Mouse (Mus musculus): Measurements from ENCODE around the gene Olfr729. TPM values are rescaled to one million over a fixed set of nuclear protein-coding genes. Genes with fewer than 3 reads are reported as not detected.

Gene Olfr729
- not detected for polyA plus RNA-seq (2015; fragmentation: Illumina TruSeq; extraction: RNeasy Lipid Tissue Mini Kit (QIAGEN cat#74804); ENCODE audit: low read depth, low replicate concordance)

GRCm38 (mm10) chr14:50152810-50153209 lies at the start of gene Olfr729:
Gene Olfr729 (minus strand): TSS chr14:50152910.

GRCm38 (mm10) chr14:50188098-50188497 lies 35.4 kb upstream of the Olfr729 start, which contains the start of gene Olfr730:
Gene Olfr730 (minus strand): TSS chr14:50188198.

GRCm38 (mm10) chr14:50142580-50142979 lies 10.1 kb downstream of the Olfr729 start, which contains the start of gene Olfr728:
Gene Olfr728 (minus strand): TSS chr14:50142680.

GRCm38 (mm10) chr14:50122886-50123285 lies 29.8 kb downstream of the Olfr729 start, which contains the start of gene Olfr727:
Gene Olfr727 (plus strand): TSS chr14:50123186.

Other genes with a start within 250 kb of the Olfr729 start
- gene Olfr723, start 221.1 kb downstream of the Olfr729 start, polyA plus RNA-seq (2015; fragmentation: Illumina TruSeq; extraction: RNeasy Lipid Tissue Mini Kit (QIAGEN cat#74804); ENCODE audit: low read depth, low replicate concordance), result not detected
- gene Olfr724, start 189.6 kb downstream of the Olfr729 start, polyA plus RNA-seq (2015; fragmentation: Illumina TruSeq; extraction: RNeasy Lipid Tissue Mini Kit (QIAGEN cat#74804); ENCODE audit: low read depth, low replicate concordance), result not detected
- not detected for gene Olfr725, start 112.5 kb downstream of the Olfr729 start, polyA plus RNA-seq (2015; fragmentation: Illumina TruSeq; extraction: RNeasy Lipid Tissue Mini Kit (QIAGEN cat#74804); ENCODE audit: low read depth, low replicate concordance)
- not detected for gene Olfr726, start 62.0 kb downstream of the Olfr729 start, polyA plus RNA-seq (2015; fragmentation: Illumina TruSeq; extraction: RNeasy Lipid Tissue Mini Kit (QIAGEN cat#74804); ENCODE audit: low read depth, low replicate concordance)
- gene Olfr727, start 29.7 kb downstream of the Olfr729 start, polyA plus RNA-seq (2015; fragmentation: Illumina TruSeq; extraction: RNeasy Lipid Tissue Mini Kit (QIAGEN cat#74804); ENCODE audit: low read depth, low replicate concordance), result not detected
- gene Olfr728, start 10.2 kb downstream of the Olfr729 start, polyA plus RNA-seq (2015; fragmentation: Illumina TruSeq; extraction: RNeasy Lipid Tissue Mini Kit (QIAGEN cat#74804); ENCODE audit: low read depth, low replicate concordance), result not detected
- not detected for gene Olfr730, start 35.3 kb upstream of the Olfr729 start, polyA plus RNA-seq (2015; fragmentation: Illumina TruSeq; extraction: RNeasy Lipid Tissue Mini Kit (QIAGEN cat#74804); ENCODE audit: low read depth, low replicate concordance)
- not detected for gene Olfr731, start 89.0 kb upstream of the Olfr729 start, polyA plus RNA-seq (2015; fragmentation: Illumina TruSeq; extraction: RNeasy Lipid Tissue Mini Kit (QIAGEN cat#74804); ENCODE audit: low read depth, low replicate concordance)
- gene Olfr732, start 131.3 kb upstream of the Olfr729 start, polyA plus RNA-seq (2015; fragmentation: Illumina TruSeq; extraction: RNeasy Lipid Tissue Mini Kit (QIAGEN cat#74804); ENCODE audit: low read depth, low replicate concordance), result not detected
- gene Olfr733, start 148.6 kb upstream of the Olfr729 start, polyA plus RNA-seq (2015; fragmentation: Illumina TruSeq; extraction: RNeasy Lipid Tissue Mini Kit (QIAGEN cat#74804); ENCODE audit: low read depth, low replicate concordance), result not detected
- gene Olfr734, start 173.9 kb upstream of the Olfr729 start, polyA plus RNA-seq (2015; fragmentation: Illumina TruSeq; extraction: RNeasy Lipid Tissue Mini Kit (QIAGEN cat#74804); ENCODE audit: low read depth, low replicate concordance), result not detected
- not detected for gene Olfr735, start 196.0 kb upstream of the Olfr729 start, polyA plus RNA-seq (2015; fragmentation: Illumina TruSeq; extraction: RNeasy Lipid Tissue Mini Kit (QIAGEN cat#74804); ENCODE audit: low read depth, low replicate concordance)
- not detected for gene Tlr11, start 205.0 kb upstream of the Olfr729 start, polyA plus RNA-seq (2015; fragmentation: Illumina TruSeq; extraction: RNeasy Lipid Tissue Mini Kit (QIAGEN cat#74804); ENCODE audit: low read depth, low replicate concordance)
- not detected for gene Olfr736, start 228.3 kb upstream of the Olfr729 start, polyA plus RNA-seq (2015; fragmentation: Illumina TruSeq; extraction: RNeasy Lipid Tissue Mini Kit (QIAGEN cat#74804); ENCODE audit: low read depth, low replicate concordance)